Mouse (Mus musculus) C2C12 (cell line): ENCODE measurements around the gene Wdfy1. TPM values are rescaled to one million over a fixed set of nuclear protein-coding genes. Genes with fewer than 3 reads are reported as not detected.

ENCODE experiments used
- H3K27me3 ChIP-seq: one replicate; pipeline ENCODE4 v1.6.1; 2011; ENCODE audit not compliant: control insufficient read depth, insufficient read depth, insufficient read length
- H3K36me3 ChIP-seq: one replicate; pipeline ENCODE4 v1.6.1; 2011; ENCODE audit not compliant: control insufficient read depth, insufficient read depth
- H3K4me3 ChIP-seq: one replicate; pipeline ENCODE4 v1.5.1; 2011; ENCODE audit warnings: mild to moderate bottlenecking, control low read depth; ENCODE audit not compliant: poor library complexity, insufficient read depth, severe bottlenecking
- H3K79me2 ChIP-seq: one replicate; pipeline ENCODE4 v1.6.1; 2011; ENCODE audit not compliant: control insufficient read depth, insufficient read depth
- H3K79me3 ChIP-seq: one replicate; pipeline ENCODE4 v1.6.1; 2011; ENCODE audit warnings: low read depth, control low read depth
- H3ac ChIP-seq: one replicate; pipeline ENCODE3; 2011; ENCODE audit warnings: low read depth; ENCODE audit not compliant: control insufficient read depth, insufficient read length
- CEBPB ChIP-seq: IDR thresholded peaks from one replicate; pipeline ENCODE4 v1.6.1; 2011; ENCODE audit warnings: low read depth, mild to moderate bottlenecking, control low read depth, moderate library complexity
- CTCF ChIP-seq: IDR thresholded peaks from one replicate; pipeline ENCODE4 v1.5.1; 2011; ENCODE audit not compliant: control insufficient read depth, insufficient read depth, insufficient read length
- FOSL1 ChIP-seq: IDR thresholded peaks from one replicate; pipeline ENCODE4 v1.8.0; 2011; ENCODE audit warnings: mild to moderate bottlenecking, low read length; ENCODE audit not compliant: poor library complexity, insufficient read depth, severe bottlenecking
- MAX ChIP-seq: IDR thresholded peaks from one replicate; pipeline ENCODE4 v1.6.1; 2011; ENCODE audit warnings: mild to moderate bottlenecking, control low read depth
- MYOD1 ChIP-seq: IDR thresholded peaks from one replicate; pipeline ENCODE4 v1.6.1; 2011; ENCODE audit warnings: low read depth; ENCODE audit not compliant: control insufficient read depth, insufficient read length
- MYOG ChIP-seq: IDR thresholded peaks from one replicate; pipeline ENCODE4 v1.6.1; 2011; ENCODE audit not compliant: control insufficient read depth, insufficient read length; ENCODE audit errors: extremely low read depth
- USF1 ChIP-seq: IDR thresholded peaks from one replicate; pipeline ENCODE4 v1.6.1; 2011; ENCODE audit warnings: low read depth, mild to moderate bottlenecking, control low read depth, moderate library complexity
- polyA plus RNA-seq: library from polyadenylated mRNA; unstranded; fragments of >200 nt; fragmentation: generic; extraction: Trizol; gene quantifications from one replicate; pipeline ENCODE4 v1.2.1, GENCODE M21; 2012; ENCODE audit warnings: missing spikeins

Gene Wdfy1
- polyA plus RNA-seq, 1 experiment: 22.7 TPM

GRCm38 (mm10) chr1:79809447-79809846, 33.5 kb upstream of the Wdfy1 start:
- Histone ChIP-seq H3K4me3 (no peak overlapping the region), H3K79me3 (no peaks in the 10 kb centered on the region), H3K36me3 (no peaks in the 10 kb centered on the region), H3ac (no peak overlapping the region), H3K27me3 (no peaks in the 10 kb centered on the region), H3K79me2 (no peaks in the 10 kb centered on the region)
- TF ChIP-seq CEBPB: no peak
- no peak for TF ChIP-seq MYOG
- no peak for TF ChIP-seq MYOD1
- no peak for TF ChIP-seq USF1
- no peak for TF ChIP-seq FOSL1
- TF ChIP-seq CTCF: no peak
- no peak for TF ChIP-seq MAX

- Histone ChIP-seq H3K27me3 (no peaks in the 10 kb centered on the region), H3K36me3 (no peaks in the 10 kb centered on the region), H3ac (no peak overlapping the region), H3K79me2 (no peaks in the 10 kb centered on the region), H3K4me3 (no peak overlapping the region), H3K79me3 (no peaks in the 10 kb centered on the region)
- TF ChIP-seq CEBPB (no peak), MYOD1 (no peak), MYOG (no peak), MAX (no peak), CTCF (no peak), USF1 (no peak), FOSL1 (no peak)
Observed at GRCm38 (mm10) chr1:79806865-79807264, 30.9 kb upstream of the Wdfy1 start.

- Histone ChIP-seq H3K4me3 (no peak overlapping the region), H3ac (no peak overlapping the region), H3K27me3 (no peaks in the 10 kb centered on the region), H3K79me3 (no peaks in the 10 kb centered on the region), H3K36me3 (no peaks in the 10 kb centered on the region), H3K79me2 (no peaks in the 10 kb centered on the region)
- TF ChIP-seq CEBPB (no peak), MYOD1 (no peak), CTCF (no peak), USF1 (no peak), MYOG (no peak), FOSL1 (no peak), MAX (no peak)
Observed at GRCm38 (mm10) chr1:79803614-79804013, 27.7 kb upstream of the Wdfy1 start.

GRCm38 (mm10) chr1:79802858-79803427, 27.0 kb upstream of the Wdfy1 start:
- TF ChIP-seq MAX (no peak), MYOD1 (no peak), CTCF (no peak), USF1 (no peak), MYOG (no peak), FOSL1 (no peak), CEBPB (no peak)
- Histone ChIP-seq H3K27me3 (no peaks in the 10 kb centered on the region), H3K36me3 (no peaks in the 10 kb centered on the region), H3K79me2 (no peaks in the 10 kb centered on the region), H3K4me3 (no peak overlapping the region), H3K79me3 (no peaks in the 10 kb centered on the region), H3ac (no peak overlapping the region)

GRCm38 (mm10) chr1:79797084-79797483, 21.1 kb upstream of the Wdfy1 start:
- TF ChIP-seq FOSL1 (no peak), MAX (no peak), USF1 (no peak), CEBPB (no peak), MYOD1 (no peak), CTCF (no peak), MYOG (no peak)
- no peaks in the 10 kb centered on the region for H3K36me3 ChIP-seq
- no peaks in the 10 kb centered on the region for H3K79me2 ChIP-seq

GRCm38 (mm10) chr1:79786267-79786927, 10.5 kb upstream of the Wdfy1 start:
- H3K79me3 ChIP-seq: no peaks in the 10 kb centered on the region
- H3K27me3 ChIP-seq: no peaks in the 10 kb centered on the region
- TF ChIP-seq MYOD1: no peak
- no peak for TF ChIP-seq USF1
- TF ChIP-seq CTCF: no peak
- no peak for TF ChIP-seq MYOG
- TF ChIP-seq MAX: no peak
- TF ChIP-seq CEBPB: no peak
- no peak overlapping the region for H3ac ChIP-seq
- no peak overlapping the region for H3K4me3 ChIP-seq
- peaks cover 16% of the 10 kb centered on the region for H3K36me3 ChIP-seq
- H3K79me2 ChIP-seq: no peaks in the 10 kb centered on the region

More at GRCm38 (mm10) chr1:79797084-79797483, 21.1 kb upstream of the Wdfy1 start:
- Histone ChIP-seq H3K4me3 (no peak overlapping the region), H3ac (no peak overlapping the region), H3K27me3 (no peaks in the 10 kb centered on the region), H3K79me3 (no peaks in the 10 kb centered on the region)
